Mouse (Mus musculus): ENCODE data around the gene Hk2.

- TF ChIP-seq CTCF (IDR thresholded peaks at IDR 0.05; ENCODE audit: low read depth, low read length) (no peak), POLR2A (IDR thresholded peaks at IDR 0.05; ENCODE audit: extremely low read depth, insufficient read depth, low read length) (no peak)
Measured at GRCm38 (mm10) chr6:82814821-82815220, 40.6 kb upstream of the Hk2 start.

All from liver, adult 2 months (tissue).